Mouse (Mus musculus) R1 (cell line): ENCODE data around the gene St6galnac6.

Experiments used
- DNase-seq: peaks from one replicate; pipeline ENCODE4 v3.0.0-alpha.2; 2018; ENCODE audit warnings: low read depth, low spot score

Gene St6galnac6

DNA sequence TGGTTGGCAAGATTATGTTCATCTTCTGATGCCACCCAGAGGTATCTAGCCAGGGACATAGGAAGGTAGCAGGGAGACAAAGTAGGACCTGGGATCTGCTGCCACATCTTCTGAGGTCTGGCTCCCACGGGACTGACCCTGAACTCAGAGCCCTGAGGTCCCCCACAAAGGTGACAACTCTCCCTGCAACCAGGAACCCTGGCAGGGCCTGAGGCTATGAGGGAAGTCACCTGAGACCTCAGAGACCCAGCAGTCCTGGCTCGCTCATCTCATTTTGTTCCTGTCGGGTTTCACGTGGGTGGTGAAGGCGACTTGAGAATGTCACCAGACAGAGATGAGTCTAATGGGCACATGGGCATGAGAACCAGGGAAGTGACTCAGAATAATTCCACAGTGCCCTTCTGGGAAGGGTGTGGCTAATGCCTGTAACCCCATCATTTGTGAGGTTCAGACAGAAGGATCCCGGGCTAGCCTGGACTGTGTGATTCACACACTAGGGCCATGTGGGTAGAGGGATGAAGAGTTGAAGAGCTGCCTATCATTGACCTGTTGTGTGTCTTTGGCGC is 14.3 kb upstream of the St6galnac6 start:
- no peak for DNase-seq

DNA sequence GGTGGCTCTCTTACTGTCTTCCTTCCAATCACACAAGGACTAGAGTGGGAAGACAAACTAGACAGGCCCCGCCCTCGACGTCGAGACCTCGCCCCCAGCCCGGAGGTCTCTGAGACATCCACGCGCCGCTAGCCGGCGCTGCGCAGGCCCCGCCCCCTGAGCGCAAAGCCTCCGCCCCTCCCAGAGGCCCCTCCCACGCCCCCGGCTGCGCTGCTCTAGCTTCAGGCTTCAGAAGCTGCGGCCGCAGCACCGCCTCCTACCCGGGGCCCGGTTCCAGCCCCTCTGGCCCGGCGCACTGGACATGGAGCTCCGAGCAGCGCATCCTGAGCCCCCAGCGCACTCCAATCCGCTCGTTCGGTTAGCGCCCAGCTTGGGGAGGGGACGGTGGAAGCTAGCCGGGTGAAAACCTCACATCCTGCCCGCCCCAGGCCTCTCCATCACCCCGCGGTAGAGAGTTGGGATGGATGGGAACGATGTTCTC is 12.6 kb upstream of the St6galnac6 start, which contains the start of gene St6galnac4:
TSS of gene St6galnac4 (plus strand) at position 225 of the 481 bp plus-strand sequence.
- DNase-seq: peak; percentile 95

DNA sequence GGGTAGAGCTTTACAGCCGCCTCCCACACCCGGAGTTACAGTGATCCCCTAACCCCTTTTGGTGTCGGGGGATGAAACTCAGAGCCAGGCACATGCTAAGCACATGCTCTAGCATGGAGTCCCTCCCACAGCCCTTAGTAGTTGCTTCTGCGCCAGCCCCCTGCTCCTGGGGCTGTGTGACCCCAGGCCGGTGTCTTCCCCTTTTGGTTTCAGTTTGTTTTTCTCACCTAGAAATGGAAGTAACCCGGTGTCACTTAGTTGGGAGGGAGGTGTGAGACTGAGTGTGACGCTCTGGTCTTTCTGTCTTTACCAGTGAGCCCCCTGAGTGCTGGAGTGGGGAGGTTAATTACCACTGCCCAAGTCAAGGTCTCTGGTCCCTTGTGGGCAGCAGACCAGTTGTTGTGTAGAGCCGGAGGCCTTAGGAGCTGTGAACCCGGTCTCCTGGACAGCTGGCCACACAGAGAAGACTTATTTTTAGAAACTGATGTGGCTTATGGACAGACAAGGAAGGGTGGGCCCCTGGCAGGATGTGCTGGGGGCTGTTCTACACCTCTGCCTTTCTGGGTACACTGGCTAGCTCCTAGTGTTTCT is 11.7 kb upstream of the St6galnac6 start:
- no peak for DNase-seq

DNA sequence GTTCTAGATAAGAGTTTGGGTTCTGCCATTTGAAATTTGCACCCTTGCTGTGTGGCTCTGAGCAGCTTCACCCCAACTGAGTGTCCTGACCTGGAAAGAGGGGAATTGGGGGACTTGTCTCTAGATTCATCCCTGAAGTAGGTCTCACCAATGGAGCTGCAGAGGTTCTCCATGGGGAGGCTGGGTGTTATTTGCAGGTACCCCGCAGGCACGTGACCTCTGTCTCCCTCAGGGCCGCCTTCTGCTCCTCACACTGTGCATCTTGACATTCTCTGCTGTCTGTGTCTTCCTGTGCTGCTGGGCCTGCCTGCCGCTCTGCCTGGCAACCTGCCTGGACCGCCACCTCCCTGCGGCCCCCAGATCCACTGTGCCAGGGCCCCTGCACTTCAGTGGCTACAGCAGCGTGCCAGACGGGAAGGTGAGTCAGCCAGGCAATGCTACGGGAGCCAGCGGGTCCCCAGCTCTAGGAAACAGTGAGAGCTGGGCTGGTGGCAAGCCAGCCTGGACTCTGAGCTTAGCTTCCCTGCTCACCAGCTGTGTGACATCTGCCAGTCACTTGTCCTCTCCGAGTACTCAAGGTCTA is 10.2 kb upstream of the St6galnac6 start:
- no peak for DNase-seq

DNA sequence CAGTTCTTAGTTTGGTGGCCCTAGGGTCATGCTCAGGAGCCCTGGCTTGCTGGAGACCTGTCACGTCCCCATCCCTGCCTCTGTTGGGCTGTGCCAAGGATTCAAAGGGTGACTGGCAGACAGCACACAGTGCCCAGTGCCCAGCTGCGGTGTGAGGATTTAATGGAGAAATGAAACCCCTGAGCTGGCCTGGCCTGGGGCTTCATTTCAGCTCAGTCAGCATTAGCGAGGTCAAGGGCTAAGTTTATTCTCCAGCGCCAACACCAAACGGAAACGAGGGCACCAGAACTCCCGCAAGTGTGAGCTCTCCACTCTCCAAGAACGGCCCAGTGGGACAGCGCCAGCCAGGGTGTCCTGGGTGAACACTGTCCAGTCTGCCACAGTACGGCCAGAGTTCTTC is 9.3 kb upstream of the St6galnac6 start:
- no peak for DNase-seq

DNA sequence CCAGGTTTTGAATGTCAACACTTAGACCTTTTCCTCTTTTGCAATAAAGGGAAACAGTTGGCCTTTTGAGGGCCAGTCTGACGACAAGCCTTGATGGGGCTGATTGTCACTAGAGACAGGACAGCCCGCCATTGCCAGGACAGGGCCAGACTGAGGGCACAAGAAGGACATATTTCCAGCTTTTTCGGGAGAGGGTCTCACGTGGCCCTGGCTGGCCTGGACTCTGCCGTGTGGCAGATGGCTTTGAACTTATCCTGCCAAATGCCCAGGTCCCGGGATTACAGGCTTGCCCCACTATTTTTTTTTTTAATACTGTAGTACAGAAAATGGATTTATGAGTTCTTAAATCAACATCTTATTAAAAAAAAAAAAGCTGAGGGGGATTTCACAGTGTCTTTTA is 8.3 kb upstream of the St6galnac6 start:
- DNase-seq: no peak

DNA sequence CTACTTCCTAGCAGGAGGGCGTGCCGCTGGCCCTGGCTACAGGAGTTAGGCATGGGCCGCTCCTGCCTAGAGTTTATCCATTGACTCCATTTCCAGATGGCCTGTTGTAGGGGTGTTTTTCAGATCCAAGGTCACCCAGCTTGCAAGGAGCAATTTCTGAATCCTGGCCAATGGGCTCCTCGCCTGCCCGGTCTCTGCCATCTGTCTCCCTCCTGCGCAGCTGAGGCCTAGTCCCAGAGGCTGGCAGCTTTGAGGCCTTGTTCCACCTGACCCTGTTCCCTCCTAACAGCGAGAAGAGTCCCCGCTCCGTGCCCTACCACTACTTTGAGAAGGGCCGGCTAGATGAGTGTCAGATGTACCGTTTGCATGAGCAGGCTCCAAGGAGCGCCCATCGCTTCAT is 2.8 kb upstream of the St6galnac6 start:
- DNase-seq: no peak

DNA sequence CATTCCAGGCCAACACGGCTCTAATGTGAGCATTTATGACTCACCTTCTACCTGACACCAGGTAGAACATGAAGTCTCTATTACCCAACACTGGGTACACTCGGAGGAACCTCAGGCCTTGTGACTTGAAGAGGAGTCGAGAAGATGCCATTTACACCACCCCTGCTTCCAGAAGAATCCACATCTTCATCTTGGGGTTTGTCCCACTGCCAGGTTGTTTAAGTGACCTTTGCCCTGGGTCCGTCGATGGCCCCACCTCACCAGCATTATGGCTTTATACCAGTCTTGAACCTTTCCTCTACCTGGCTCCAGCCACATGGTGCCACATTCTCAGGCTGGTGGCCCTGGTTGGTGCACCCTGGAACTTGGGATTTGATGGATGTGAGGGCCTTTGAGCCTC is 2.3 kb upstream of the St6galnac6 start:
- DNase-seq: no peak

DNA sequence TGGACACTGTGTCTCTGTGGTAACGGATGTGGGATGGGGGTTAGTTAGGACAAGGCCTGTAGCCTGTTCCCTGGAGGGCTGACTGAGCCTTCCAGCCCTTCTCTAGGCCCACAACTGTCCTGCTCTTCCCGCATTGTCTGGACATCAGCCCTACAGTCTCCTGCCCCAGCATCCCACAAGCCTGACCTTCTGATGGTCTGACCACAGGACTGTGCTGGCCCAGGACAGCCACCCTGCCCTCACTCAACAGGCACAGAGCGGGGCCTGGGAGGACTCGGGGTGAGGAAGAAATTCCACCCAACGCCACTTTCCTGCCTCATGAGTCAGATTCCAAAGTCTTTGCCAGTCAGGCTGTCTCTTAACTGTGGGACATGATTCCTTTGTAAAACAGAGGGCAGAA is 1.8 kb upstream of the St6galnac6 start:
- DNase-seq: no peak

DNA sequence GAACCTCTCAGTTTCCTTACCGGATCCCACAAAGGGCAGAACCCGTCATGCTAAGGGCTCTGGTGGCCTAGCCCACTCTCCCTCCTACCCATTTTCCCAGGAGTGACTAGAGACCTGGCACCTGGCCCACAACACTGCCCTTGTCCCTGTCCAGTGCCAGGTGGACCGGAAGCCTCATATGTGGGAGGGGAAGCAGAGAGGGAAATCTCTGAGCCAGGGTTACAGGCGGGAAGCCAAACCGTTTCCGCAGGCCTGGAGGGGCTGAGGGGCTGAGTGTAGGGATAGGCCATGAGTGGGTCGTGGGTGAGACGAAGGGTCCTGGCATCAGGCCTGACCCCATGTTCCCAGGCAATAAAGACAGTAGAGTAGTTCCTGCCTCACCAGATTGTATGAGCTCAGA is 1.0 kb upstream of the St6galnac6 start:
- DNase-seq: no peak

DNA sequence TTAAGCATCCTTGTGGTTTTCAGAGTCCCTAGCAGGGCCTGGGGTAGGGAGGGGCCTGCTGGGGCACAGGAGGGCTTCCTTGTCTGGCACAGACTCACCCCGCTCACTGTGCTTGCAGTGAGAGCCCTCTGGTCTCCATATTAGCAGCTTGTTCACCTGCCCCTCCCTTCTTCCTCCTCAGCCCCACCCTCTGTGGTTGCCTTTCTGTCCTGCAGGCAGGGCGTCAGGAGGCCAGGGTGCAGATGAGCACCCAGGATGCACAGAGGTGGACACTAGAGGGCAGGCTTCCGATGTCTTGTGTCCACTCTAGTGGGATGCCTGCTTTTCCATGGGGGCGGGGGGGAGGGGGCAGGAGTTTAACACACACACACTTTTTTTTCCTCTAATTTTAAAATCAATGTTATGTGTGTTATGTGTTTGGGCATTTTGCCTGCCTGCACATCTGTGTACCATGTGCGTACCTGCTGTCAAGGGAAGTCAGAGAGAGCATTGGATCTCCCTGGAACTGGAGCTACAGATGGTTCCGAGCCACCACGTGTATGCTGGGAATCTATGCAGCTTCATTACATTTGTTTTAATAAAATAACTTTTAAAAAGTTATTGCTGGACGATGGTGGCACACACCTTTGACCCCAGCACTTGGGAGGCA is 2.0 kb downstream of the St6galnac6 start:
- no peak for DNase-seq

DNA sequence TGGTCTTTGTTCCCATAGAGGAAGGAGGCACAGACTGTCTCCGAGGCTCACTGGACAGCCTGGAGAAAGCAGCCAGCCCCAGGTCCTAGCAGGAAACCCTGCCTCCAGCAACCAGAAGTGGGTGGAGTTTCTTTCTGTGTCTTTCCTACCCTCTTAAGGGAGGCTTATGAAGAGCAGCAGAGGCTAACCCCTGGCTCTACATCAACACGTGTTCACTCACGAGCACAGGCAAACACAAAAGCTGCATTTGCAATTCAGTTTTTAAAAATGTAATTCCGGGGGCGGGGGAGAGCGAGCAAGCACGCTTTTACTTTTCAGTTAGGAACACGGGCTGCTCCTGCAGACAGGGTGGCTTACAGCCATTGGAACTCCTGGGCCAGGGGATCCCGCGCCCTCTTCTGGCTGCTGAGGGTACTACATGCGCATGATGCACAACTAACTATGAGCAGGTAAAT is 3.1 kb downstream of the St6galnac6 start:
- peak; percentile 93 for DNase-seq

DNA sequence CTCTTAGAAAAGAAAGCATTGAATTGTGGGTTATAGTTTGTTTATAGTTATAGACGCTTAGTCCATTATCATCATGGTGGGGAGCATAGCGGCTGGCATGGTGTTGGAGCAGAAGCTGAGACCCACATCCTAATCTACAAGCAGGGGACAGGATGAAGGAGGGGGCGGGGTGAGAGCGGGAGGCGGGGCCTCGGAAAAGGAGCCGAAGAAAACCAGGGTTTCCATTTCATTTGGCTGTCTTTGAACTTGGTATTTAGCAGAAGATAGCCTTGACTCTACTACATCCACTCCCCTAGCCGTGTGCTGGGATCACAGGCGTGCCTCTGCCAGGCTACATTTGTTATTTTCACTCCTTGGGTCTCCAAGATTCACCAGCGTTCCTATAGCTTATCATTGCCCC is 5.1 kb downstream of the St6galnac6 start:
- no peak for DNase-seq

DNA sequence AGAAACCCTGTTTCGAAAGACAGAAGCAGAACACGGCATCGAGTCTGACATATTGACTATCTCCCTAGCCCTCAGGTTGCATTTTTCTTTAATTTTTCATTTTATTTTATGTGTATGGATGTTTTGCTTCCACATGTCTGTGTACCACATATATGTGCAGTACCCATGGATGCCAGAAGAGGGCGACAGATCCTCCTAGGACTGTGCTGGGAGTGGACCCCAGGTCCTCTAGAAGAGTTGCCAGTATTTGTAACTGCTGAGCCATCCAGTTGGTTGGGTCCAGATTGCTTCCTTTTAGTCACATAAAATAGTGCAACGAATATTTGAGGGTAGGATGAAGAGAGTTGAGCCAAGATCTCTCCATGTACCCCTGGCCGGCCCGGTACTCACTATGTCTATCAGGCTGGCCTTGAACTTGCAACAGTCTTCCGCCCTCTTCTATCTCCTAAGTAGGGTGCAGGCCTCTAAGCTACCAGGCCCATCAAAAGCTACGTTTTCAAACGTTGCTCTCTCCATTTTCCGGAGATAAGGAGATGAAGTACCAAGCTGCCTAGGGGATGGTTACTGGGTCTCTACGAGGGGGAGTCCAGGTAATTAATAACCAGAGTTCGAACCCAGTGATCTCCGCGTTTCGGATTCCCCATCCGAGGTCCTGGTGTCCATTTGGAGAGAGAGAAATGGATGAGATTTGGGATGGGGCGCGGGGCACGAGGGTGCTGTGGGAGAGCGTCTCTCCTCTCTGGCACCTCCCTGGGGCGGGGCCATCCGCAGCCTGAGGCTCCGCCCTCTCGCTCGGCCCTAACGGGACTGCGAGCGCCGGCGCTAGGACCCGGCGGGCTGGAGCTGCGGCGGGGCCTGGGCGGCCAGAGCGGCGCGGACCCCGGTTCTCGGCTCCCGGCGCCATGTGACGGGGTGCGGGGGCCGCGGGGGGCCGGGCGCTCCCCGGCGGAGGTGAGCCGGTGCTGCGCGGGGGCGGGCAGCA is 6.9 kb downstream of the St6galnac6 start:
- peak; percentile 88 for DNase-seq

DNA sequence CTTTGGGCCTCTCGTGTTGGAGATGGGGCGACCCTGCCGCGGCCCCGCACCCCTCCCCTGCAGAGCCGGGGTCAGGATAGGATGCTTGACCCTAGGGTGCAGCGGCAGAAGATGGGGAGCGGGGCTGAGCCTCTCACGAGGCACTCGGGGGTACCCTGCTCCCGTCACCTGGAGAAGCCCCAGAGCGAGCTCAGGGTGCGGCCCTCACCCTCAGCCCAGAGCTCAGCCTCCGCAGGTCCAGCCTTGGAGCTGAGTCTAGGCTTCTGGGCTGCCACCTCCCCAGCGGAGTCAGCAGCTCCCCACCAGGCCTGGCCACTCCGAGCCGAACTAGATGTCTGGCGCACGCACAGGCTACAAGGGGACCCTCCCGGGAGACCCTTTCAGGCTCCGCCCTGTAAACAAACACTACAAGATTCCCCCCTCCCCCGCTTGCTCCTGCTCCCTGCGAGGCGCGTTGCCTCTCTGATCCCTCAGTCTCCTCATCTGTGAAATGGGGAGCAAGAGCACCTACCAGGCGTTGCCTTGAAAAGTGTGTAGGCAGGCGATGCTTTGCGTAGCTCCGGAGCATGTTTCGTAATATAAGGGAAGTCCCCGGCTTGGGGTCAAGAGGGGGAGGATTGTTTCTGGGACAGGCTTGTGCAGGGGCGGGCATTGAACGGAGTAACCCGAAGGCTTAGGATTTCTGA is 7.9 kb downstream of the St6galnac6 start:
- peak; percentile 74 for DNase-seq

DNA sequence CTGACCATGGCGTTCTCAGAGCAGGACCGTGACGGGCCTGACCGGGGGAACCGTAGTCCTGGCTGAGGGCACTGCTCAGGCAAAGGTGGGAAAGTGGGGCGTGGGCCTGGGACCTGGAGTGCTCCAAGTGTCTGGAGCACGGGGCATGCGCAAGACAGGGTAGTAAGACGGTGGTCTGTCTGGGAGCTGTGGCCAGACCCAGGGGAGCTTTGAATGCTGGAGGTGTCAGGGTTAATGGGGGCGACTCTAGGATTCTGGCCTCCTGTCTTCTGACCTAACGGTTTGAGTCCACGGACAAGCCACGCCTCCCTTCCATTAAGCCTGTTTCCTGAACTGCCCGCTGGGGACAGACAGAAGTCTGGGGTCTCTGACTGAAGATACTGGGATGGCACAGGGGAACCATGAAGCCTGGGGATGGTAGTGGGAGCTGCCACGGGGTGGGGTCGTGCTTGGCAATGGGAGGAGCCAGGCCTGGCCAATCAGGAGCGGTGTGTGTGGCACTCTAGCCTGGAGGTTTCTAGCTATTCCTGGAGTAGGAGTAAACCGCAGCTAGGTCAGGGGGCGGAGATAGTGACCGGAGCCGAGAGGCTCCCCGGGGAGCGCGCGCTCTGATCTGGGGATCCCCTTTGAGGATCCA is 8.8 kb downstream of the St6galnac6 start:
- DNase-seq: peak; percentile 88

DNA sequence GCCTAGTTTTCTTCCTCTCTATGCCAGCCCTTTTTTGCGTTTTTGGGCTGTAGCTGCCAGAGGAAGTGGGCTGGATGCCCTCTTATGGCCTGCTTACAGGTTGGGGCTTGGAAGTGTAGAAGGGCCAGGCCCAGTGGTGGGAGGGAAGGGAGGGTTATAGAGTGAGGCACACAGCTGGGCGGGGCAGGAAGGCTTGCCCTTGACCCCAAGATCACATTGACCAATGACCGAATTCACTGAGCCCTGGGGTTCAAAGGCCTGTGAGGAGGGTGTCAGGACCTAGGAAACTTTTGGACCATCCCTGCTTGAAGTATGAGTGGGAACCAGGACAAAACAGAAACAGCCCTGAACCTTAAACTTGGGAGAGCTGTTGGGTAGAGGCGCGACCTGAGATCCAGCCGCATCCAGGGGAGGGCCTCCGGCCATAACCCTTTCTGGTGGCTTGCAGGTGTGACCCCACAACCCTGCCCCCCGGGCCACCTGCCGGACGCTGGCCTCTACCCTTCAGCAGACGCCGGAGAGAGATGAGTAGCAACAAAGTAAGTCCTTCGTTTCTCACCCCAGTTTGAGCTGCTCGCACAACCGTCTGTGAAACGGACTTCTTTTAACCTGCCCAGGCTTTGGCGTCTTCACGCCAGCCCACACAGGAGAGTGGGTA is 9.4 kb downstream of the St6galnac6 start:
- peak; percentile 80 for DNase-seq

DNA sequence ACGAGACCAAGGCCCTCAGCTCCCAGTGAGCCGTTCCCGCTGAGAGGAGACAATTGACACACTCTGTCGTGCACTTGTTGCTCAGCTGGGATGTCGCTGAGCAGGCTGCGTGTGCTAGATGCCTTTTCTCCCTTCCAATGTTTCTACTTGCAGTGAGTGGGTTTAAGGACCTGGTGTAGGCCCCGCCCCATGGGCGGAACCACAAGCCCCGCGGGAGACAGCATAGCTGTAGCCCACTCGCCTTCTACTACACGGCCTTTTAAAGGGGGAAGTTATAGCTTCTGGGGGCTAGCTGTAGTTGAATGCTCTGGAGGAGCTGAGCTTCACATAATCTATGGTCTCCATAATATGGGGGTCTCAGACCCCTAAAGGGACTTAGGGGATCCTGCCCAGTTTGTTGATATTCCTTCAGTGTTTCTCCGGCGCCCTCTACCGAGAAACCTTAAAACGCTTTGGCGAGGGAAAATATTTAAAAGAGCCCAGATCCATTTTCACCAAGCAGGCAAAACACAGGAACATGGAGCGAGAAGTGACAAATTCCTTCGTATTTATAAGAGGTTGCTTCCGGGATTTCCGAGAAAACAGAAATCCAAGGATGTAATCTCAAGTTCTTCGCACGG is 11.2 kb downstream of the St6galnac6 start:
- peak; percentile 78 for DNase-seq

DNA sequence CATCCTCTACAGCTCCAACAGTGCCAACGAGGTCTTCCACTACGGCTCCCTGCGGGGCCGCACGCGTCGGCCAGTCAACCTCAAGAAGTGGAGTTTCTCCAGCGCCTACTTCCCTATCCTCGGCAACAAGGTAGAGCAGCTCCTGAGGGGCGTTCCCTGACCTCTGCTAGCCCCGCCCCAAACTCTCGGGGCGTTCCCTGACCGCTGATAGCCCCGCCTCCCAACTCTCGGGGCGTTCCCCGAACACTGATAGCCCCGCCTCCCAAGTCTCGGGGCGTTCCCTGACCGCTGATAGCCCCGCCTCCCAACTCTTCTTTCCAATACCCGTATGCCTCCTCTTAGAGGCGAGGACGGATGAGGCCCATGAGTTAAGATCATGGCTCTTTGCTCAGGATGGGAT is 12.8 kb downstream of the St6galnac6 start:
- peak; percentile 89 for DNase-seq
